Mouse (Mus musculus): ENCODE results near the gene Tmem182. TPM values are rescaled to one million over a fixed set of nuclear protein-coding genes. Genes with fewer than 3 reads are reported as not detected.

Tmem182 gene
- polyA plus RNA-seq (2014; fragmentation: Illumina TruSeq; extraction: RNeasy Lipid Tissue Mini Kit (QIAGEN cat#74804); ENCODE audit: low read depth, low replicate concordance): 32.0 TPM

GRCm38 (mm10) chr1:40805351-40805750, at the start of gene Tmem182:
Gene Tmem182, plus strand, starts transcription at chr1:40805601.

GRCm38 (mm10) chr1:40790324-40791141, 14.9 kb upstream of the Tmem182 start, which contains the start of gene Mfsd9:
Gene Mfsd9, minus strand, starts transcription at chr1:40790687.

Other genes with a start within 250 kb of the Tmem182 start
- gene Slc9a4, start 225.5 kb upstream of the Tmem182 start, polyA plus RNA-seq (2014; fragmentation: Illumina TruSeq; extraction: RNeasy Lipid Tissue Mini Kit (QIAGEN cat#74804); ENCODE audit: low read depth, low replicate concordance): 0.68 TPM
- 9.7 TPM for gene Slc9a2, start 125.0 kb upstream of the Tmem182 start, polyA plus RNA-seq (2014; fragmentation: Illumina TruSeq; extraction: RNeasy Lipid Tissue Mini Kit (QIAGEN cat#74804); ENCODE audit: low read depth, low replicate concordance)
- 5.4 TPM for gene Mfsd9, start 14.9 kb upstream of the Tmem182 start, polyA plus RNA-seq (2014; fragmentation: Illumina TruSeq; extraction: RNeasy Lipid Tissue Mini Kit (QIAGEN cat#74804); ENCODE audit: low read depth, low replicate concordance)